Mouse (Mus musculus) midbrain, embryonic 11.5 days (tissue): ENCODE measurements around the gene Psmd13. TPM values are rescaled to one million over a fixed set of nuclear protein-coding genes. Genes with fewer than 3 reads are reported as not detected.

Experiments
- ATAC-seq: fragments of 200-750 bp; cut with Nextera tagmentation; 2 replicates; pipeline ENCODE4 v1.8.0; 2017; ENCODE audit warnings: moderate TSS enrichment, moderate library complexity; ENCODE audit not compliant: low FRiP score
- DNase-seq: peaks from one replicate; pipeline ENCODE4 v3.0.0; 2015; ENCODE audit warnings: low spot score; ENCODE audit errors: missing footprints
- H3K27ac ChIP-seq: fragments of 300-500 bp; sonication (generic); 2 replicates; pipeline ENCODE4 v1.5.1; 2014; ENCODE audit warnings: low read depth, low read length
- H3K27me3 ChIP-seq: fragments of 300-500 bp; sonication (generic); 2 replicates; pipeline ENCODE4 v1.6.1; 2014; ENCODE audit warnings: mild to moderate bottlenecking, low read length, moderate library complexity, mixed read lengths; ENCODE audit not compliant: control insufficient read depth, insufficient read depth
- H3K36me3 ChIP-seq: fragments of 300-500 bp; sonication (generic); 2 replicates; pipeline ENCODE4 v1.6.1; 2014; ENCODE audit warnings: mild to moderate bottlenecking, low read length, moderate library complexity, mixed read lengths; ENCODE audit not compliant: control insufficient read depth, insufficient read depth
- H3K4me1 ChIP-seq: fragments of 300-500 bp; sonication (generic); 2 replicates; pipeline ENCODE4 v1.6.1; 2014; ENCODE audit warnings: low read length; ENCODE audit not compliant: control insufficient read depth, insufficient read depth
- H3K4me2 ChIP-seq: fragments of 300-500 bp; sonication (generic); 2 replicates; pipeline ENCODE4 v1.6.1; 2014; ENCODE audit warnings: mild to moderate bottlenecking, moderate library complexity
- H3K4me3 ChIP-seq: fragments of 300-500 bp; sonication (generic); 2 replicates; pipeline ENCODE4 v1.5.1; 2014; ENCODE audit warnings: low read depth, low read length
- H3K9ac ChIP-seq: fragments of 300-500 bp; sonication (generic); 2 replicates; pipeline ENCODE4 v1.6.1; 2014; ENCODE audit warnings: low read length
- H3K9me3 ChIP-seq: fragments of 300-500 bp; sonication (generic); 2 replicates; pipeline ENCODE4 v1.6.1; 2016; ENCODE audit warnings: low read length; ENCODE audit not compliant: control insufficient read depth
- WGBS: fragments of 180-500 bp; shearing (Covaris S2); extraction: QIAGEN DNeasy Blood & Tissue Kit; methylation state at CpG from one replicate; pipeline ENCODE4 v1.1.7; 2014; 5-methylcytosine and 5-hydroxymethylcytosine counted together
- polyA plus RNA-seq: library from polyadenylated mRNA; unstranded; fragments of >200 nt; fragmentation: Nextera tagmentation; extraction: Ambion mirVana; gene quantifications from 2 replicates; pipeline ENCODE4 v1.2.1, GENCODE M21; 2014

The Psmd13 gene
- polyA plus RNA-seq, 1 experiment from 2014 or later = 173 TPM

DNA sequence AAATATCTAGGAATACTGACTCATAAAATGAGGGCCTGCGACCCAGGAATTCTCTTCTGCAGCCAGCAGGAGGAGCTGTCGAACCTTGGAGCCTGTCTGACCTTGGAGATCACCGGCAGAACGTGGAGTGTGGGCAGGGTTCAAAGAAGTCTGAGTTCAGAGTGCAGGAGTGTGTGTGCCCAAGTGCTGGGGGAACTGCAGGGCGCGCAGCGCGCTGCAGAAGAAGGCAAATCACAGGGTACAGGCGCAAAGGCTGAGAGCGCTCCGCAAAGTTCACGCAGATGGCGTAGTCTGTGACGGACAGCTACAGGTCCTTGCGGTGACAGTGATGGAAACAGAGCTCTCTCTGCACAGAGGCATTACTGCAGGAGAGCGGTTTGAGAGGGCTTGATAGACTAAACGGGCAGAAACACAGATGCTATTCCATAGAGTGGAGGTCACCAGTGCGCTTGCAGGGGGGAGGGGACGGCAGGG, 26.9 kb downstream of the Psmd13 start:
- no peak overlapping the region for H3K27ac ChIP-seq
- DNase-seq (peak; percentile 95), ATAC-seq (peak; percentile 88)
- H3K27me3 ChIP-seq = no peaks in the 10 kb centered on the region
- H3K4me2 ChIP-seq = peak overlapping the region; percentile 64
- H3K9ac ChIP-seq = peak overlapping the region; percentile 47
- no peaks in the 10 kb centered on the region for H3K9me3 ChIP-seq
- H3K4me3 ChIP-seq = peak overlapping the region; percentile 31
- no peaks in the 10 kb centered on the region for H3K36me3 ChIP-seq
- H3K4me1 ChIP-seq = 0 out of 2 replicates have a peak, but pooled peaks cover 2% of the 10 kb centered on the region
- 2% methylated on average over 19 of the region's 19 CpGs for WGBS

DNA sequence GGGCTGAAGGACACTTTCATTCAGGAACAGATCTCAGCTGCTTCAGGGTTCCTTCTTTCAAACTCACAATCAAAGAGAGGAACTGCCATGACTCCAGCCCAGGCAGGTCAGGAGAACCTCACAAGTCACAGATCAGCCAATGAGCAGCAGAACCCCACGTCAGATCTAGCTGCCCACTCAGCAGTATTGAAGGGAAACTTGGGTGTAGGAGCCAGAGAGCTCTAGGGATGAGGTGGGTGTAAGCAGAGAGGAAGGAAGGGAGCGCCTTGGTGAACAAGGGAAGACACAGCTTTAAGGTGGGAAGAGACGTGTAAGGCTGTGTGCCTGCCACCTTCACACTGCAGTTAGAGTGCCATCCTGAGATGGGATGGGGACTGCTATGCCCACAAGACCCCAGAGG, 30.5 kb downstream of the Psmd13 start:
- H3K36me3 ChIP-seq = no peaks in the 10 kb centered on the region
- ATAC-seq (no peak), DNase-seq (no peak)
- no peak overlapping the region for H3K27ac ChIP-seq
- WGBS = 69% methylated on average over 3 of the region's 3 CpGs
- no peaks in the 10 kb centered on the region for H3K9me3 ChIP-seq
- H3K27me3 ChIP-seq = no peaks in the 10 kb centered on the region
- no peak overlapping the region for H3K4me3 ChIP-seq
- 0 out of 2 replicates have a peak, but pooled peaks cover 2% of the 10 kb centered on the region for H3K4me1 ChIP-seq
- no peak overlapping the region for H3K9ac ChIP-seq
- no peak overlapping the region for H3K4me2 ChIP-seq

DNA sequence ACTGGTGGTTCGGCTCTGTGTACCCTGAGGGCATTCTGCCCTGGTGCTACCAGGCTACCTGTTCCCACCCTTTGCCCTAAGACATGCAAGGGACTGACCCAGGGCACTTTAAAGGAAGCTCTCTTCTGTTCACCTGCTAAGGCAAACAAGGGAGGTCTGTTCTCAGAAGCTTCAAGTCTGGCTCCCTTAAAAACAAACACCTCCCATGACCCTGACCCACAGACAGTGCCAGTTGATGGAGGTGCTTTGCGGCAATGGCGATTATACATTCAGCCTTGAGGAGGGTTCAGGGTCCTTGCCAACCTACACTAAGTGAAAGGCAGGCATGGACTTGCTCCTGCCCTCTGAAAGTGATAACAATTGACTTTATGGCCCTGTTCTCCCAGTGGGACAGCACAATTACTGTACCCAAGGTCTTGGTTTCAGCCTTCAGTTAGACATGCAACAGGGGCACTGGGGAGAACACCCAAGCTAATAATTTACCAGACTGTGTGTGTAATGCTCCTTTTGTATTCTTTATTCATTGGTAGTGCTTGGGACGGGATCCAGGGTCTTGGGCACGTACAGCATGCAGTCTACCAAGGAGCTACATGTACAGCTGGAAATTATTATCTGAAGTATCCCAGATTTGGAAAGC, 31.2 kb downstream of the Psmd13 start:
- no peak overlapping the region for H3K4me3 ChIP-seq
- no peaks in the 10 kb centered on the region for H3K36me3 ChIP-seq
- H3K4me1 ChIP-seq = 0 out of 2 replicates have a peak, but pooled peaks cover 2% of the 10 kb centered on the region
- 76% methylated on average over 5 of the region's 5 CpGs for WGBS
- H3K9me3 ChIP-seq = no peaks in the 10 kb centered on the region
- H3K9ac ChIP-seq = no peak overlapping the region
- H3K4me2 ChIP-seq = no peak overlapping the region
- ATAC-seq (no peak), DNase-seq (no peak)
- H3K27me3 ChIP-seq = no peaks in the 10 kb centered on the region
- no peak overlapping the region for H3K27ac ChIP-seq

DNA sequence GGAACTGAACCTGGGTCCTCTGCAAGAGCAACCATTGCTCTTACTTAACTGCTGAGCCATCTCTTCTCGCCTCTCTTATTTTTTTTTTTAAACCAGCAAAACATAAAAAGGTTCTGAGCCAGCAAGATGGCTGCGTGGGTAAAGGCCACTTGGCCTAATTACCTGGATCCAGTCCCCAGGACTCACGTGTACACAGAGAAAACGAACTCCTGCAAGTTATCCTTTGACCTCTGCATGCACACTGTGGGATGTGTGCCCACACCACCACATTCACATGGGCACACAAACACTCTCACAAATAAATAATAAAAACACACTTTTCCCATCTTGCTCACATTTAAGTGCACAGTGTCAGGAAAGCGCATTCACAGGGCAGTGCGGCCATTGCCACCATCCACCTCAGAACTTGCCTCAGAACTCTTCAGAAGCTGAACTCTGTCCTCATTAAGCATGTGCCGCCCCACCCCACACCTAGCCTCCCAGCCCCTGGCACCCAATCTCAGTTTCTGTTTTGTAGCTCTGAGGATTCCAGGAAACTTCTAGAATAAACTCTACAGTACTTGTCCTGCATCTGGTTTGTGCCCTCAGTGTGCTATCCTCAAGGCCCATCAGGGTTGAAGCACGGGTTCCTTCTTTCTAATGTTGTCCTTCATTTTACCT, 32.4 kb downstream of the Psmd13 start:
- 87% methylated on average over 8 of the region's 8 CpGs for WGBS
- Histone ChIP-seq H3K27me3 (no peaks in the 10 kb centered on the region; the same call in 1 of the 2 replicates), H3K4me1 (no peaks in the 10 kb centered on the region), H3K9ac (no peak overlapping the region), H3K4me3 (no peak overlapping the region), H3K36me3 (no peaks in the 10 kb centered on the region), H3K4me2 (no peak overlapping the region), H3K27ac (no peak overlapping the region), H3K9me3 (no peaks in the 10 kb centered on the region)
- ATAC-seq (no peak), DNase-seq (no peak)

DNA sequence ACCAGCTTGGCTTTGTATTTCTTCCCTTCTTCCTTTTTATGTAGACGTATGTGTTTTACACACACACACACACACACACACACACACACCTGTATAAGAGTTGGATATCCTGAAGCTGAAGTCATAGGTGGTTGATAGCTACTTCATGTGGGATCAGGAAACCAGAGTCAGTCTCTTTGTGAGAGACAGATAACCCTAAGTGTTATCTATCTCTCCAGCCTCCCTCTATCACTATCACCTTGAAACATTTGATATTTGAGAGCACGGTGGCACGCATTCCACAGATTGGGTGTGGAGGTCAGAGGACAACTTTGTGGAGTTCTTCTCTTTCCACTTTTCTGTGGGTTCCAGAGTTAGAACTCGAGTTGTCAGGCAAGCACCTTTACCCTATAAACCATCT, 38.1 kb downstream of the Psmd13 start:
- no peak overlapping the region for H3K4me2 ChIP-seq
- H3K36me3 ChIP-seq = no peaks in the 10 kb centered on the region
- DNase-seq (peak; percentile 53), ATAC-seq (no peak)
- H3K9me3 ChIP-seq = no peaks in the 10 kb centered on the region
- WGBS = 80% methylated on average over 4 of the region's 4 CpGs
- no peak overlapping the region for H3K9ac ChIP-seq
- no peak overlapping the region for H3K27ac ChIP-seq
- peaks cover 12% of the 10 kb centered on the region for H3K4me1 ChIP-seq
- peaks cover 44% of the 10 kb centered on the region for H3K27me3 ChIP-seq
- H3K4me3 ChIP-seq = no peak overlapping the region

DNA sequence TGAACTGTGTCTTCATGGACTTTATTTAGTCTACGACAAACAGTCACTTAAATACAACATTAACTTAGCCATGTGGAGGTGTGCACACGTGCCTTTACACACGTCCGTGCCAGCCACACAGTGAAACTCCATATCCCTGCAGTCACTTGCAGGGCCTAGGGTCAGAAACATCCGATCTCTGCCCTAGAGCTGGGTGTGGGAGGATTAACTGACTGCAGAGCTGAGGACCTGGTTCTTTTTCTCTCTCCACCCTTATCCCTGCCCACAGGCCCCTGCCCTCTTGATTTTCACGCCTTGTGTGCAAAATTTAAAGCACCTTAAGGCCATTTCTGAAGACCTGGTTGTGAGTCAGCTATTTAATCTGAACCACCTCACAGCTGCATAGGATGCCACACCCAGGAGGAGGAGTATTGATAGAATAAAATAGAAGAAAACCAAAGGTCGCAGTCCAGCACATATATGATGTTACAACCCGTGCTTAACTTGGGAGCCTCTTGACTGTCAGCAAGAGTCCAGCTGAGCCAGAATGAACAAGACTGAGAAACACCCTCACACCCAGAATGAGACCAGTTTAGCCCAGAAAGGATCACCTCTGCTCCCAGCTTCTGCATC, 38.8 kb downstream of the Psmd13 start, which contains the start of gene Nlrp6:
Nlrp6 (plus strand) TSS at position 485 of the 612 bp plus-strand sequence.
- no peaks in the 10 kb centered on the region for H3K9me3 ChIP-seq
- no peak within 1 kb of the TSS for H3K27ac ChIP-seq
- H3K27me3 ChIP-seq = peaks cover 44% of the 10 kb centered on the region
- peaks cover 12% of the 10 kb centered on the region for H3K4me1 ChIP-seq
- WGBS = 73% methylated on average over 8 of the region's 8 CpGs
- ATAC-seq = no peak
- H3K4me2 ChIP-seq = no peak within 1 kb of the TSS
- H3K9ac ChIP-seq = no peak within 1 kb of the TSS
- no peak within 1 kb of the TSS for H3K4me3 ChIP-seq
- peak; percentile 2 for DNase-seq
- no peaks in the 10 kb centered on the region for H3K36me3 ChIP-seq

DNA sequence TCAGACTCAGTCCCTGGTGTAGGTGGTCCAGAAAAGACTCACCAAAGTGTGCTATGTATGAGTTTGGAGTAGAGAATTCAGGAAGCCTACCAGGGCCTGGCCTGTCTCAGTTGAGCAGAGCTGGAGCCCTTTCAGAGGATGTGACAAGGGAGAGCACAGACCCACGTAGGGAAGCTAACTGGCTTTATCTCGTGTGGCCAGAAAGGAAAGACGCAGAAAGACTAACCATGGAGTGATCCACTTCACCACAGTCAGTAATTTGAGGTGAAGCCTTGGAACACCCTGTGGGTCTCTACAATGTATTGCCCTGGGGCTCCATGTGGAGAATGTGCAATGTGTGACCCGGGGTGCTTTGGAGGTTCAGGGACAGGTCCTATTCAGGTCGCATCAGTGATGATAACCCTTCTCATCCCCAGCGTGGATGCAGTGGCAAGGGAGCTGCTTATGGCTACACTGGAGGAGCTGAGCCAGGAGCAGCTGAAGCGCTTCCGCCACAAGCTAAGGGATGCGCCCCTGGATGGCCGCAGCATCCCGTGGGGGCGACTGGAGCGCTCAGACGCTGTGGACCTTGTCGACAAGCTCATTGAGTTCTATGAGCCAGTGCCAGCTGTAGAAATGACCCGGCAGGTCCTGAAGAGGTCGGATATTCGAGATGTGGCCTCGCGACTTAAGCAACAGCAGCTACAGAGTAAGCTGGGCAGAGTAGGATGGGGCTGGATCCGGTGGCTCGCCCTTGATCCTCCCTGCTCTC, 39.6 kb downstream of the Psmd13 start:
- H3K4me3 ChIP-seq = no peak overlapping the region
- no peak overlapping the region for H3K4me2 ChIP-seq

DNA sequence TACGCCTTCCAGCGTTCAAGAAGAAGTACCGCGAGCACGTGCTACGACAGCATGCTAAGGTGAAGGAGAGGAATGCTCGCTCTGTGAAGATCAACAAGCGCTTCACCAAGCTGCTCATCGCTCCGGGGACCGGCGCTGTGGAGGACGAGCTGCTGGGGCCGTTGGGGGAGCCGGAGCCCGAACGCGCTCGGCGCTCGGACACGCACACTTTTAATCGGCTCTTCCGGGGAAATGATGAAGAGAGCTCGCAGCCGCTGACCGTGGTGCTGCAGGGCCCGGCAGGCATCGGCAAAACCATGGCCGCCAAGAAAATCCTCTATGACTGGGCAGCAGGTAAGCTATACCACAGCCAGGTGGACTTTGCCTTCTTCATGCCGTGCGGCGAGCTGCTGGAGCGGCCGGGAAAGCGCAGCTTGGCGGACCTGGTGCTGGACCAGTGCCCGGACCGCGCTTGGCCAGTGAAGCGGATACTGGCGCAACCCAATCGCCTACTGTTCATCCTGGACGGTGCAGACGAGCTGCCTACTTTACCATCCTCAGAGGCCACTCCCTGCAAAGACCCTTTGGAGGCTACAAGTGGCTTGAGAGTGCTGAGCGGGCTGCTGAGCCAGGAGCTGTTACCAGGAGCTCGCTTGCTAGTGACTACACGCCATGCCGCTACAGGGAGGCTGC, 40.8 kb downstream of the Psmd13 start:
- ATAC-seq (no peak), DNase-seq (peak; percentile 95)

More for the DNA sequence above, 39.6 kb downstream of the Psmd13 start:
- 26% methylated on average over 22 of the region's 22 CpGs for WGBS
- Histone ChIP-seq H3K9ac (no peak overlapping the region), H3K9me3 (no peaks in the 10 kb centered on the region), H3K27me3 (peaks cover 44% of the 10 kb centered on the region), H3K27ac (no peak overlapping the region), H3K4me1 (peaks cover 12% of the 10 kb centered on the region), H3K36me3 (no peaks in the 10 kb centered on the region)
- no peak for ATAC-seq
- DNase-seq = peak; percentile 87

More for the DNA sequence above, 40.8 kb downstream of the Psmd13 start:
- no peak overlapping the region for H3K27ac ChIP-seq
- H3K27me3 ChIP-seq = peaks cover 44% of the 10 kb centered on the region
- under 1% methylated on average over 49 of the region's 49 CpGs for WGBS
- peak overlapping the region; percentile 41 for H3K4me3 ChIP-seq
- H3K4me1 ChIP-seq = peaks cover 12% of the 10 kb centered on the region
- no peaks in the 10 kb centered on the region for H3K9me3 ChIP-seq
- H3K9ac ChIP-seq = peak overlapping the region; percentile 45
- no peaks in the 10 kb centered on the region for H3K36me3 ChIP-seq
- H3K4me2 ChIP-seq = peak overlapping the region; percentile 83
